Mouse (Mus musculus) forelimb bud, embryonic 11.5 days (tissue): Measurements from ENCODE around the gene Zhx3.

Experiments
- DNase-seq: peaks from one replicate; pipeline ENCODE4 v3.0.0-alpha.2; 2012; ENCODE audit warnings: low read depth, low spot score

The Zhx3 gene

GRCm38 (mm10) chr2:160806091-160806521 lies 66.7 kb downstream of the Zhx3 start:
- DNase-seq = no peak

GRCm38 (mm10) chr2:160804794-160805527 lies 67.8 kb downstream of the Zhx3 start:
- DNase-seq = no peak

GRCm38 (mm10) chr2:160802326-160802725 lies 70.5 kb downstream of the Zhx3 start:
- no peak for DNase-seq

GRCm38 (mm10) chr2:160800967-160801366 lies 71.8 kb downstream of the Zhx3 start:
- no peak for DNase-seq

- DNase-seq = no peak
These were observed 74.6 kb downstream of the Zhx3 start for GRCm38 (mm10) chr2:160798206-160798605.

- no peak for DNase-seq
These were observed 75.8 kb downstream of the Zhx3 start for GRCm38 (mm10) chr2:160796973-160797372.

GRCm38 (mm10) chr2:160793117-160793516 lies 79.7 kb downstream of the Zhx3 start:
- DNase-seq = no peak

GRCm38 (mm10) chr2:160789741-160790140 lies 83.1 kb downstream of the Zhx3 start:
- no peak for DNase-seq

GRCm38 (mm10) chr2:160789046-160789445 lies 83.8 kb downstream of the Zhx3 start:
- no peak for DNase-seq

- no peak for DNase-seq
These were observed 86.5 kb downstream of the Zhx3 start for GRCm38 (mm10) chr2:160786333-160786732.

GRCm38 (mm10) chr2:160780834-160781219 lies 92.0 kb downstream of the Zhx3 start:
- no peak for DNase-seq

GRCm38 (mm10) chr2:160780154-160780833 lies 92.5 kb downstream of the Zhx3 start:
- DNase-seq = no peak

GRCm38 (mm10) chr2:160778034-160778433 lies 94.8 kb downstream of the Zhx3 start:
- DNase-seq = no peak

GRCm38 (mm10) chr2:160771325-160772276 lies 101.2 kb downstream of the Zhx3 start:
- DNase-seq = no peak

GRCm38 (mm10) chr2:160770871-160771270 lies 101.9 kb downstream of the Zhx3 start:
- no peak for DNase-seq

- DNase-seq = no peak
These were observed 102.4 kb downstream of the Zhx3 start for GRCm38 (mm10) chr2:160770409-160770808.

- DNase-seq = no peak
These were observed 103.8 kb downstream of the Zhx3 start for GRCm38 (mm10) chr2:160768997-160769396.

GRCm38 (mm10) chr2:160768097-160768695 lies 104.6 kb downstream of the Zhx3 start:
- no peak for DNase-seq

- DNase-seq = no peak
These were observed 105.6 kb downstream of the Zhx3 start for GRCm38 (mm10) chr2:160767201-160767600.

GRCm38 (mm10) chr2:160766371-160766771 lies 106.4 kb downstream of the Zhx3 start:
- no peak for DNase-seq

GRCm38 (mm10) chr2:160765096-160765495 lies 107.7 kb downstream of the Zhx3 start:
- DNase-seq = no peak

GRCm38 (mm10) chr2:160764386-160764785 lies 108.4 kb downstream of the Zhx3 start:
- DNase-seq = no peak
